Mouse (Mus musculus) embryonic facial prominence, embryonic 15.5 days (tissue): ENCODE results near the gene Zfp27. TPM values are rescaled to one million over a fixed set of nuclear protein-coding genes. Genes with fewer than 3 reads are reported as not detected.
"Not testable (repeated sequence)": the region's sequence is repeated elsewhere in the genome, so short reads cannot be mapped to it uniquely, and the experiment has no call there.

Experiments
- ATAC-seq: fragments of 200-750 bp; cut with Nextera tagmentation; 2 replicates; pipeline ENCODE4 v1.8.0; 2017; ENCODE audit warnings: low read depth, moderate TSS enrichment; ENCODE audit not compliant: insufficient number of reproducible peaks, low FRiP score, low TSS enrichment
- H3K27ac ChIP-seq: fragments of 300-500 bp; sonication (generic); replicated peaks from 2 replicates; pipeline ENCODE4 v1.5.1; 2015; ENCODE audit warnings: mild to moderate bottlenecking, inconsistent platforms
- H3K27me3 ChIP-seq: fragments of 300-500 bp; sonication (generic); 2 replicates; pipeline ENCODE4 v1.6.1; 2015; ENCODE audit warnings: inconsistent platforms
- H3K36me3 ChIP-seq: fragments of 300-500 bp; sonication (generic); 2 replicates; pipeline ENCODE4 v1.6.1; 2015; ENCODE audit warnings: mild to moderate bottlenecking, inconsistent platforms
- H3K4me1 ChIP-seq: fragments of 300-500 bp; sonication (generic); 2 replicates; pipeline ENCODE4 v1.6.1; 2015; ENCODE audit warnings: inconsistent platforms
- H3K4me2 ChIP-seq: fragments of 300-500 bp; sonication (generic); replicated peaks from 2 replicates; pipeline ENCODE4 v1.6.1; 2015; ENCODE audit warnings: mild to moderate bottlenecking, inconsistent platforms
- H3K4me3 ChIP-seq: fragments of 300-500 bp; sonication (generic); replicated peaks from 2 replicates; pipeline ENCODE4 v1.5.1; 2015; ENCODE audit warnings: mild to moderate bottlenecking, inconsistent platforms
- H3K9ac ChIP-seq: fragments of 300-500 bp; sonication (generic); 2 replicates; pipeline ENCODE4 v1.6.1; 2015; ENCODE audit warnings: inconsistent platforms
- H3K9me3 ChIP-seq: fragments of 300-500 bp; sonication (generic); replicated peaks from 2 replicates; pipeline ENCODE4 v1.6.1; 2016; ENCODE audit warnings: inconsistent platforms
- WGBS: fragments of 180-500 bp; shearing (Covaris S2); methylation state at CpG from one replicate; pipeline ENCODE4 v1.1.7; 2015; 5-methylcytosine and 5-hydroxymethylcytosine counted together
- polyA plus RNA-seq: library from polyadenylated mRNA; unstranded; fragments of >200 nt; fragmentation: Nextera tagmentation; extraction: Ambion mirVana; gene quantifications from 2 replicates; pipeline ENCODE4 v1.2.1, GENCODE M21; 2015

The Zfp27 gene
- polyA plus RNA-seq, 1 experiment from 2014 or later: 11.9 TPM

DNA sequence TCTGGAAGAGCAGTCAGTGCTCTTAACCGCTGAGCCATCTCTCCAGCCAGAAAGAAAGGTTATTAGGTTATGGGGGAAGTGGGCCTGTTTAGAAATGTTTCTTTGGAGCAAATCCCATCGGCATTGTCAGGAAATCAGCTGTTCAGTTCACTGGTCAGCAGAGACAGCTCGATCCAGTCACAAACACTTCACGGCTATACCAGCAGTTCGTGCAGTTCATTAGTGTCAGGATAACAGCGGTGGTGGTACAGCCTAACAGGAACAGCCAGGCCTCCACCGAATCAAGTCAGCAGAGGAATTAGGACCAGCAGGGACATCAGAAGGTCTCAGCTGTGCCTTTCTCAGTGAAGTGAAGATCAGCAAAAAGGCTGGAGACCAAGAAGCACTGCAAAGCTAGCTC lies 25.5 kb downstream of the Zfp27 start:
- no peaks in the 10 kb centered on the region for H3K4me1 ChIP-seq
- no peak overlapping the region for H3K27ac ChIP-seq
- H3K9ac ChIP-seq: no peak overlapping the region
- WGBS: 87% methylated on average over 7 of the region's 7 CpGs
- H3K4me3 ChIP-seq: no peak overlapping the region
- no peaks in the 10 kb centered on the region for H3K27me3 ChIP-seq
- no peak overlapping the region for H3K4me2 ChIP-seq
- ATAC-seq: no peak
- peaks cover 17% of the 10 kb centered on the region; the same call in 1 of the 2 replicates for H3K9me3 ChIP-seq
- H3K36me3 ChIP-seq: peaks cover 10% of the 10 kb centered on the region

DNA sequence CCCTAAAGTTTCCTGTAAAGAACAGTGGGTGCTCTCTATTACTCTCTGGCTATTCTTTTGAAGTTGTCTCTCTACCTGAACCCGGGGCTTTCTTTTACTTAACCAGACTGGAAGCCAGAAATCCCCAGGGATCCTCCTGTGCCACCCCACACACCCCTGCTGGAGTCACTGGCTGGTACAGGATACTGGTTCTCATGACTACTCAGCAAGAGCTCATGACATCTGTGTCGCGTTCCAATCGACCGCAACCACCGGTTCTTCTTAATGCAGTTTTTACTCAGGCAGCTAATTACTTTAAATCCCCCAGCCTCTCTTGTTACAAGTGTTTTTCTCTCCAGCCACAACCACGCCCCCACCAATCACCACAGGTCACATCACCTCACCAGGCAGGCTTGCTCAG lies 26.3 kb downstream of the Zfp27 start:
- no peaks in the 10 kb centered on the region for H3K4me1 ChIP-seq
- H3K36me3 ChIP-seq: peaks cover 19% of the 10 kb centered on the region
- 28% methylated on average over 7 of the region's 7 CpGs for WGBS
- H3K27ac ChIP-seq: no peak overlapping the region
- peak; percentile 60; the same call in 1 of the 2 replicates for ATAC-seq
- H3K4me2 ChIP-seq: no peak overlapping the region
- no peaks in the 10 kb centered on the region for H3K27me3 ChIP-seq
- peaks cover 25% of the 10 kb centered on the region for H3K9me3 ChIP-seq
- H3K4me3 ChIP-seq: no peak overlapping the region
- H3K9ac ChIP-seq: no peak overlapping the region

DNA sequence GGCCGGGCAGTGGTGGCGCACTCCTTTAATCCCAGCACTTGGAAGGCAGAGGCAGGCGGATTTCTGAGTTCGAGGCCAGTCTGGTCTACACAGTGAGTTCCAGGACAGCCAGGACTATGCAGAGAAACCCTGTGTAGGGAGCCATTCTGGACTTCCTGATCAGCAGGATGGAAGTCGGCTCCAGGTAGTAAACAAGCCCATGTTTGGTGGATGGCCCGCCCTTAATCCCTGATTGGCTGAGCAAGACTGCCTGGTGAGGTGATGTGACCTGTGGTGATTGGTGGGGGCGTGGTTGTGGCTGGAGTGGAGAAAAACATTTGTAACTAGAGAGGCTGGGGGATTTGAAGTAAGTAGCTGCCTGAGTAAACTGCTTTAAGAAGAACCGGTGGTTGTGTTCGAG lies 28.8 kb downstream of the Zfp27 start:
- H3K4me1 ChIP-seq, ATAC-seq, H3K4me2 ChIP-seq, H3K9ac ChIP-seq, H3K27ac ChIP-seq, H3K4me3 ChIP-seq, H3K27me3 ChIP-seq: not testable (repeated sequence)
- Histone ChIP-seq H3K36me3 (peaks cover 36% of the 10 kb centered on the region), H3K9me3 (peaks cover 30% of the 10 kb centered on the region)
- WGBS: 93% methylated on average over 9 of the region's 9 CpGs

DNA sequence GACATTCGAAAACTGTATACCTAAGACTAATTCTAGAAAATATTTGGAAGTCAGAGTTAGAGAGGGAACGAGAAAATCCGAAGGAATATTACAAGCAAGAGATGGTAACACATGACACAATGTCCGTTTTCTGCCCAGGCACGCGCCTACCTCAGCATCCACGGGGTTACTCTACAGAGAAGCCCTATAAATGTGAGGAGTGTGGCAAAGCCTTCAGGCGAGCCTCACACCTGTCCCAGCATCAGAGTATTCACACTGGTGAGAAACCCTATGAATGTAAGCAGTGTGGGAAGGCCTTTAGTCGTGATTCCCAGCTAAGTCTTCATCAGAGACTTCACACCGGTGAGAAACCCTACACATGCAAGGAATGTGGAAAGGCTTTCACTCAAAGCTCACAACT lies 32.1 kb downstream of the Zfp27 start:
- Histone ChIP-seq H3K36me3 (peaks cover 46% of the 10 kb centered on the region), H3K9ac (no peak overlapping the region), H3K4me2 (no peak overlapping the region), H3K9me3 (peaks cover 30% of the 10 kb centered on the region), H3K4me1 (no peaks in the 10 kb centered on the region), H3K27ac (no peak overlapping the region), H3K4me3 (no peak overlapping the region), H3K27me3 (no peaks in the 10 kb centered on the region)
- WGBS: 91% methylated on average over 10 of the region's 10 CpGs
- no peak for ATAC-seq

DNA sequence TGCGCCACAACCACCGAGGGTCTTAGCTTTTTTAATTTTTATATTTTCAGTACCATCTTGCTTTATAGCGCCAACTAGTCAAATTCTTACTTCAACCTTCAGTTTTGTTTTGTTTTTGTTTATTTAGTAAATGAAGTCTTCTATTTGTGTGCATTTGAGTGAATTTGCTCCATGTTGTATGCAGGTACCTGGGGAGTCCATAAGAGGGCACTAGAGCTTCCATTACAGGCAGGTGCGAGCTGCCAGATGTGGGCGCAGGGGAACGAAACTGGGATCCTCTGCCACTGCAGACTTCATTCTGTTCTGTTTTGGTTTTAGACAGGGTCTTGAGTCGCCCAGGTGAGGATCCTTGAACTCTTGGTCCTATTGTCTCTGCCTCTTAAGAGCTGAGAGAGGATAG lies 44.7 kb downstream of the Zfp27 start:
- no peak for ATAC-seq
- H3K4me2 ChIP-seq: no peak overlapping the region
- H3K27me3 ChIP-seq: no peaks in the 10 kb centered on the region
- no peaks in the 10 kb centered on the region for H3K36me3 ChIP-seq
- 89% methylated on average over 7 of the region's 7 CpGs for WGBS
- no peaks in the 10 kb centered on the region for H3K9me3 ChIP-seq
- no peak overlapping the region for H3K27ac ChIP-seq
- no peak overlapping the region for H3K4me3 ChIP-seq
- peaks cover 6% of the 10 kb centered on the region; the same call in 1 of the 2 replicates for H3K4me1 ChIP-seq
- H3K9ac ChIP-seq: no peak overlapping the region

DNA sequence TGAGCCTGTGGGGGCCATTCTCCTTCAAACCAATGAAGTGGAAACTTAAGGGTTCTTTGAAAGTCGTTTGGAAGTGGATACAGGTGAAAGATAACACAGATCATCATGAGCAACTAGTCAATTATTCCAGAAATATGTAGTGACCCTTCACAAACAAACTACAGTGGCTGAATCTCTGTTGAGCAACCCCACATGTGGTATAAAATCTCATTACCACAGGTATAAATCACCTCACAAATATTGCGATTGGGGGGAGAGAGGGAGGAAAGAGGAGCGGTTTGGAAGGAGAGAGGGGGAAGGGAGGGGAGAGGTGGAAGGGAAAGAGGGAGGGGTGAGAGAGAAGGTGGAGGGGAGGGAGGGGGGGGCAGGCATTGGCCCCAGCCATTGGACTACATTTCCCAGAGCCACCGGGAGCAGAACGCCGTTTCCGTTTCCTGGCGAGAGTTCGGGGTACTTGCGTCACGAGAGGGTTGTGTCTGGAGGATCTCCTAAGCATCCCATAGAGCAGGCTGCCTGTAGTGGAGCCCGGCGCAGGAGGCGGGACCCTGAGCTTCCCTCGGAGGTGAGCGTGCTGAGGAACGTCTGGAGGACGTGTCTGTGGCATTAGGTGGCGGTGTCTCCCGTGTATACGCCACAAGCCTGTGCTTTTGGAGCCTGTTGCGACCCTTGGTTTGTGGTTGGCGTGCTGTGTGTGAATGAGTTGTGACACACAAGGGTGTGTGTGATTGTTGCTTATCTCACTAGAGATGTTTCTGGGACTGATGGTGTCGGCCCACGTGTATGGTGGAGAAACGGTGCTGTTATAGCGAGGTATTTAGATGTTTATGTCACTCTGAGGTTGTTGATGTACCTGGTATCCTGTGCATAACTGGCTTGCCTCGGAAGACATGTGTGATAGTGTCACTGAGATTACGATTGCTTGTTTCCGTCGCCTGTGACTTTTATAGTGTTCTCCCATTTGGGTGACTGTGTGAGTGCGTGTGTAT lies 46.5 kb downstream of the Zfp27 start, which contains the start of gene Zfp420:
Gene Zfp420, plus strand, starts transcription at position 448 of the 986 bp plus-strand sequence.
- Histone ChIP-seq H3K27me3 (no peaks in the 10 kb centered on the region), H3K9me3 (no peaks in the 10 kb centered on the region), H3K4me3 (peak within 1 kb of the TSS; percentile 67), H3K27ac (peak within 1 kb of the TSS; percentile 17; the same call in 1 of the 2 replicates), H3K4me2 (peak within 1 kb of the TSS; percentile 75), H3K4me1 (peaks cover 6% of the 10 kb centered on the region; the same call in 1 of the 2 replicates), H3K36me3 (no peaks in the 10 kb centered on the region), H3K9ac (peak within 1 kb of the TSS; percentile 64)
- 5% methylated on average over 32 of the region's 32 CpGs for WGBS
- ATAC-seq: peak; percentile 95

DNA sequence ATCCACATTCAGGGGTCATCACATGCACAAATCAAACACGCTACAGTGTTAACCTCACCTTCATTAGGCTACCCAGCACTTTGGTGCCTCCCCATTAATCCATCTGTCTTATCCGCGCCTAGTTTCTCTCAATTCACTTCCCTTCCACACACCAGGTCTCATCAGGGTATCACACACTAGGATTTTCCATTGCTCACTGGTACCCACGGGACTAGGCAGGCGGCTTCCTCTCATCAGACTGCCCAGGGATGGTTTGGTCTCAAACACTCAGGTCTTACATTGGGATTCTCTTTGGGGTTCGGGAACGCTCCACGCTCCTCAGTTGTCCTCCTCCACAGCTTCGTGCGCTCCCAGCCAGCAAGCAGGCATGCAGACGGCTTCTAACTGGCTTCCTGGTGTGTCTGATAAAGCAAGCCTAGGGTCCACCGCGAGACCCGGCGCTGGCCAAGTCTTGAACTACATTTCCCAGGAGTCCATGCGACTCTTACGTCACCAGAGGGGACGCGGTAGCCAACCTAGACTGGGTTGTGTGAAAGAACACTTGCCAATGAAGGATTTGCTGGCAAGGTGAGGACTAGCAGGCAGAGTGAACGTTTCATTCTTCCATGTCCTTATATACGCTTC lies 53.0 kb downstream of the Zfp27 start, which contains the start of gene Zfp940:
Gene Zfp940, minus strand, starts transcription at position 451 of the 624 bp plus-strand sequence.
- Histone ChIP-seq H3K4me1 (peaks cover 6% of the 10 kb centered on the region; the same call in 1 of the 2 replicates), H3K27me3 (no peaks in the 10 kb centered on the region), H3K27ac (no peak within 1 kb of the TSS), H3K9me3 (no peaks in the 10 kb centered on the region), H3K4me2 (peak within 1 kb of the TSS; percentile 70), H3K4me3 (peak within 1 kb of the TSS; percentile 63), H3K36me3 (peaks cover 5% of the 10 kb centered on the region; the same call in 1 of the 2 replicates), H3K9ac (peak within 1 kb of the TSS; percentile 45)
- WGBS: 1% methylated on average over 21 of the region's 21 CpGs
- ATAC-seq: peak; percentile 89

DNA sequence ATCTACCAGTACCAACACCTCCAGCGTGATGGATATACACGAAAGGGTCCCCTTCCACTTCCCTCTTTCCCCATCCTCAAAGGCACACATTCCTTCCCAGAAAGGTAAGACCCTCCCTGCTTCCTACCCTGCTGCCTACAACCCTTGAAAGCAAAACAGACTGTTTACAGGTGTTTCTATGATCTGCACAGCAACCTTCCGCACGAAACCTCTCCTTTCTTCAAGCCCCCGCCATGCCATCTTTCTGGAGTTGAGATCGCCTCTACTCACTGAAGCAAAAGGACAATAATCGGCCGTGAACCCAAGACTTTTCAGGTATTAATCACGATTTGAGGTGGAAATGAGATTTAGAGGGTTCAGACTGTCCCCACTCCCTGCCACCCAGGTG lies 53.5 kb downstream of the Zfp27 start:
- peak overlapping the region; percentile 45 for H3K9ac ChIP-seq
- H3K27ac ChIP-seq: no peak overlapping the region
- peak overlapping the region; percentile 70 for H3K4me2 ChIP-seq
- peak overlapping the region; percentile 63 for H3K4me3 ChIP-seq
- no peaks in the 10 kb centered on the region for H3K9me3 ChIP-seq
- 55% methylated on average over 9 of the region's 9 CpGs for WGBS
- peaks cover 5% of the 10 kb centered on the region; the same call in 1 of the 2 replicates for H3K36me3 ChIP-seq
- ATAC-seq: no peak
- H3K27me3 ChIP-seq: no peaks in the 10 kb centered on the region
- H3K4me1 ChIP-seq: peaks cover 6% of the 10 kb centered on the region; the same call in 1 of the 2 replicates

DNA sequence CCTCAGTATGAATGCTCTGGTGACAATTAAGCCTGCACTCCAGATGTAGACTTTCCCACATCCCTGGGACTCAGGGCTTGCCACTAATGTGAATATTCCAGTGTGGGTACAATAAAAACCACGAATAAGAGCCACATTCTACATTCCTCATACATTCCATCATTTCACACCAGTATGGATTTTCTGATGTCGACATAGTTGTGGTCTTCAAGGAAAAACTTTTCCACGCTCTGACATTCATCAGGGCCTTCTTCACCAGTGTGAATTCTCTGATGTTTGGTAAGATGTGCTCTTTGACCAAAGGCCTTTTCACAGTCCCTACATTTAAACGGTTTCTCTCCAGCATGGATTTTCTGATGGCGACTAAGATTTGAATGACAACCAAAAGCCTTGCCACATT lies 61.8 kb downstream of the Zfp27 start:
- H3K9ac ChIP-seq: no peak overlapping the region
- 51% methylated on average over 5 of the region's 5 CpGs for WGBS
- H3K4me1 ChIP-seq: peaks cover 3% of the 10 kb centered on the region; the same call in 1 of the 2 replicates
- H3K4me2 ChIP-seq: no peak overlapping the region
- H3K9me3 ChIP-seq: no peaks in the 10 kb centered on the region
- no peaks in the 10 kb centered on the region for H3K27me3 ChIP-seq
- peak overlapping the region; percentile 39; the same call in 1 of the 2 replicates for H3K27ac ChIP-seq
- no peak overlapping the region for H3K4me3 ChIP-seq
- peaks cover 29% of the 10 kb centered on the region for H3K36me3 ChIP-seq
- ATAC-seq: peak; percentile 29; the same call in 1 of the 2 replicates
